Mouse (Mus musculus): ENCODE results near the gene Timp2. TPM values are rescaled to one million over a fixed set of nuclear protein-coding genes. Genes with fewer than 3 reads are reported as not detected.

The Timp2 gene
- polyA plus RNA-seq, 1 experiment from 2014 or later: 95.2 TPM

DNA sequence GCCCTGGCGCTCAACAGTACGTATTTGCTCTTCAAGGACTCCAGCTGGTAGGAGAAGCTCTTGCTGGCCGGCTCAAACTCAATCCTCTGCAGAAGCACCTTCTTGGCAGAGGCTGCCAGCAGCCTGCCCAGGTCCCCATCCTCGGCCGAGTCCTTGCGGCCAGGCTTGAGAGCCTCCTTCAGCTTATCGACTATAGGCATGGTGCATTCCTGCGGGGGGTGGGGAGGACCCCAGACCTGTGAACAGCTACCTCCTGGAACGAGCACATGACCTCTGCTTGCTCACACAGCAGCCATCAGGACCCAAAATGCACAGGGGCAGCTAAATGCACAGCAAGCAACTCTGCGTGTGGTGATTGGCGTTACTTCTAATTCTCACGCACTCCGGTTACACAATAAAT, 69.7 kb downstream of the Timp2 start:
- no peak for ATAC-seq
- Histone ChIP-seq H3K27me3 (replicated peaks; ENCODE audit: control insufficient read depth, insufficient read depth, low read length) (no peaks in the 10 kb centered on the region), H3K4me1 (ENCODE audit: control insufficient read depth, insufficient read depth, low read depth, low read length) (peaks cover 13% of the 10 kb centered on the region), H3K4me2 (ENCODE audit: low read length) (no peak overlapping the region), H3K4me3 (ENCODE audit: low read length) (no peak overlapping the region), H3K36me3 (ENCODE audit: control insufficient read depth, insufficient read depth, low read length) (peaks cover 40% of the 10 kb centered on the region), H3K9me3 (ENCODE audit: control insufficient read depth, low read length) (no peaks in the 10 kb centered on the region), H3K27ac (ENCODE audit: low read depth, low read length) (no peak overlapping the region), H3K9ac (ENCODE audit: low read depth, low read length) (no peak overlapping the region)
- WGBS: 94% methylated on average over 13 of the region's 13 CpGs

GRCm38 (mm10) chr11:118280218-118280617, 75.3 kb downstream of the Timp2 start:
- no peak overlapping the region for H3K9ac ChIP-seq (ENCODE audit: low read depth, low read length)
- H3K27ac ChIP-seq (ENCODE audit: low read depth, low read length): no peak overlapping the region
- no peaks in the 10 kb centered on the region for H3K9me3 ChIP-seq (ENCODE audit: control insufficient read depth, low read length)
- no peak overlapping the region for H3K4me2 ChIP-seq (ENCODE audit: low read length)
- no peaks in the 10 kb centered on the region for H3K4me1 ChIP-seq (ENCODE audit: control insufficient read depth, insufficient read depth, low read depth, low read length)
- no peak overlapping the region for H3K4me3 ChIP-seq (ENCODE audit: low read length)
- WGBS: 98% methylated on average over 3 of the region's 3 CpGs
- ATAC-seq: no peak
- peaks cover 64% of the 10 kb centered on the region for H3K36me3 ChIP-seq (ENCODE audit: control insufficient read depth, insufficient read depth, low read length)
- H3K27me3 ChIP-seq (replicated peaks; ENCODE audit: control insufficient read depth, insufficient read depth, low read length): no peaks in the 10 kb centered on the region

DNA sequence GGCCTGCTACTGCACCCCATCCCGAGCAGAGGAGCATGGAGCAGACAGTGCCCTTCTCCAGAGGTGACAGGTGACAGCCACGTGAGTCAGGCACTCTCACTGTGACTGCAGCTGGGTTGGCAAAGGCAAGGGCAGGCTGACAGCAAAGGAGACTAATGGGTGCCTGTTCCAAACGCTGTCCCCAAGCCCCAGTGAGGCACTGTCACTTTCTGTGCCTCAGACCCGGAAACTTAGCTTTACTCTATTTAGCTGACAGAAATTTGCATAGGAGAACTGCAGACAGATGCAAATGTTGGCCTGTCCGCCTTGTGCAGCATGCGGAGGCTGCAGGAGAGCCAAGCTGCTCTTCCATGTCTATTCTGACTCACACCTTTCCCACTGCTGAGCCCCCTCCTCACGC, 79.2 kb downstream of the Timp2 start:
- 86% methylated on average over 7 of the region's 7 CpGs for WGBS

GRCm38 (mm10) chr11:118275092-118275491, 80.4 kb downstream of the Timp2 start:
- no peaks in the 10 kb centered on the region for H3K4me1 ChIP-seq (ENCODE audit: control insufficient read depth, insufficient read depth, low read depth, low read length)
- no peak overlapping the region for H3K4me2 ChIP-seq (ENCODE audit: low read length)
- H3K4me3 ChIP-seq (ENCODE audit: low read length): no peak overlapping the region
- H3K27ac ChIP-seq (ENCODE audit: low read depth, low read length): no peak overlapping the region
- H3K9ac ChIP-seq (ENCODE audit: low read depth, low read length): no peak overlapping the region
- H3K27me3 ChIP-seq (replicated peaks; ENCODE audit: control insufficient read depth, insufficient read depth, low read length): no peaks in the 10 kb centered on the region
- no peaks in the 10 kb centered on the region for H3K9me3 ChIP-seq (ENCODE audit: control insufficient read depth, low read length)
- no peak for ATAC-seq
- H3K36me3 ChIP-seq (ENCODE audit: control insufficient read depth, insufficient read depth, low read length): peaks cover 77% of the 10 kb centered on the region
- WGBS: 96% methylated on average over 9 of the region's 9 CpGs

More for the DNA sequence above, 79.2 kb downstream of the Timp2 start:
- H3K36me3 ChIP-seq (ENCODE audit: control insufficient read depth, insufficient read depth, low read length): peaks cover 77% of the 10 kb centered on the region
- H3K27me3 ChIP-seq (replicated peaks; ENCODE audit: control insufficient read depth, insufficient read depth, low read length): no peaks in the 10 kb centered on the region
- no peaks in the 10 kb centered on the region for H3K4me1 ChIP-seq (ENCODE audit: control insufficient read depth, insufficient read depth, low read depth, low read length)
- H3K27ac ChIP-seq (ENCODE audit: low read depth, low read length): no peak overlapping the region
- no peak overlapping the region for H3K4me2 ChIP-seq (ENCODE audit: low read length)
- no peak overlapping the region for H3K9ac ChIP-seq (ENCODE audit: low read depth, low read length)
- no peaks in the 10 kb centered on the region for H3K9me3 ChIP-seq (ENCODE audit: control insufficient read depth, low read length)
- H3K4me3 ChIP-seq (ENCODE audit: low read length): no peak overlapping the region
- no peak for ATAC-seq

DNA sequence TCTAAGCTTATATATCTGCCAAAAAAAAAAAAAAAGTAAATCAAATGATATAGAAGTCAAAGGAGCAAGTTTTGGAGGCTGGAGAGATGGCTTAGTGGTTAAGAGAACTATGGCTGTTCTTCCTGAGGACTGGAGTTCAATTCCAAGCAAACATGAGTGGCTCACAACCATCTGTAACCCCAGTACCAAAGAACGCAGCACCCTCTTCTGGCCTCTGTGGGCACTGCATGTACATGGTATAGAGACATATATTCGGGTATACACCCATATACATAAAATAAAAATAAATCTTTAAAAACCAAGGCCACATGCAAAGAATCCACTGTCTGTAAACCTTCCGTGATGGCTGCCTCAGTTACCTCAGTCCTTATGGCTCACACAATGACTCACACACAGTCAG, 85.7 kb downstream of the Timp2 start:
- no peak overlapping the region for H3K9ac ChIP-seq (ENCODE audit: low read depth, low read length)
- no peak overlapping the region for H3K27ac ChIP-seq (ENCODE audit: low read depth, low read length)
- no peak for ATAC-seq
- no peaks in the 10 kb centered on the region for H3K4me1 ChIP-seq (ENCODE audit: control insufficient read depth, insufficient read depth, low read depth, low read length)
- no peaks in the 10 kb centered on the region for H3K9me3 ChIP-seq (ENCODE audit: control insufficient read depth, low read length)
- peaks cover 79% of the 10 kb centered on the region for H3K36me3 ChIP-seq (ENCODE audit: control insufficient read depth, insufficient read depth, low read length)
- no peaks in the 10 kb centered on the region for H3K27me3 ChIP-seq (replicated peaks; ENCODE audit: control insufficient read depth, insufficient read depth, low read length)
- 95% methylated on average over 3 of the region's 3 CpGs for WGBS
- no peak overlapping the region for H3K4me2 ChIP-seq (ENCODE audit: low read length)
- H3K4me3 ChIP-seq (ENCODE audit: low read length): no peak overlapping the region

GRCm38 (mm10) chr11:118266666-118267046, 88.9 kb downstream of the Timp2 start:
- Histone ChIP-seq H3K9me3 (ENCODE audit: control insufficient read depth, low read length) (no peaks in the 10 kb centered on the region), H3K9ac (ENCODE audit: low read depth, low read length) (no peak overlapping the region), H3K4me3 (ENCODE audit: low read length) (no peak overlapping the region), H3K27ac (ENCODE audit: low read depth, low read length) (no peak overlapping the region), H3K27me3 (replicated peaks; ENCODE audit: control insufficient read depth, insufficient read depth, low read length) (no peaks in the 10 kb centered on the region), H3K4me2 (ENCODE audit: low read length) (no peak overlapping the region), H3K4me1 (ENCODE audit: control insufficient read depth, insufficient read depth, low read depth, low read length) (no peaks in the 10 kb centered on the region), H3K36me3 (ENCODE audit: control insufficient read depth, insufficient read depth, low read length) (peaks cover 71% of the 10 kb centered on the region)
- WGBS: 89% methylated on average over 7 of the region's 7 CpGs
- ATAC-seq: no peak

DNA sequence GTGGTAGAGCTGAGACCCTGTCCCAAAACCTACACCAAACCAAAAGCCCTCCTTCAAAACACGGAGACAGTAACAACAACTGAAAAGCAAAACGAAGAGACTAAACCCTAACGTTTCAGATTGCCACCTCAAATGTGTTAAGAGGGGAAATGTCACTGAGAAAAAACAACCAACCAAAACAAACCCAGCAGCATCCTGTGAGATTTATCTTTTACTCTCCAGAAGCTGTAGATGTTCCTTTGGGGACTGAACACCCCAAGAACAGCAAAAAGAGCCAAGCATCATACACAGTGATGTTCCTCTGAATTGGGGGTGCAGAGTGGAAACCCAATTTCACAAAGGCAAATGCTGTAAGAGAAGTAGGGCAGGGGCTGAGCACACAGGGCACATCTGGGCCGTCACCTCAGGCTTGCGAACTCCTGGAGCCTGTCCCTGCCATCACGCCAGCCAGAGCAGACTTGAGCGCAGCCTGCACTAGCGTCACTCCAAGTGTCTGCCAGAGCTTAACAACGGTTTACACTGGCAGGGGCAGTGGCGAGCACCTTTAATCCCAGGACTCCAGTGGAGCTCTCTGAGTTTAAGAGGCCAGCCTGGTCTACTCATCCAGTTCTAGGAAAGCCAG, 89.4 kb downstream of the Timp2 start:
- no peak overlapping the region for H3K4me2 ChIP-seq (ENCODE audit: low read length)
- WGBS: 93% methylated on average over 10 of the region's 10 CpGs
- ATAC-seq: no peak
- no peaks in the 10 kb centered on the region for H3K4me1 ChIP-seq (ENCODE audit: control insufficient read depth, insufficient read depth, low read depth, low read length)
- no peaks in the 10 kb centered on the region for H3K27me3 ChIP-seq (replicated peaks; ENCODE audit: control insufficient read depth, insufficient read depth, low read length)
- H3K4me3 ChIP-seq (ENCODE audit: low read length): no peak overlapping the region
- peaks cover 71% of the 10 kb centered on the region for H3K36me3 ChIP-seq (ENCODE audit: control insufficient read depth, insufficient read depth, low read length)
- no peak overlapping the region for H3K9ac ChIP-seq (ENCODE audit: low read depth, low read length)
- no peaks in the 10 kb centered on the region for H3K9me3 ChIP-seq (ENCODE audit: control insufficient read depth, low read length)
- no peak overlapping the region for H3K27ac ChIP-seq (ENCODE audit: low read depth, low read length)

- WGBS: 93% methylated on average over 11 of the region's 11 CpGs
- Histone ChIP-seq H3K4me3 (ENCODE audit: low read length) (no peak overlapping the region), H3K4me2 (ENCODE audit: low read length) (no peak overlapping the region), H3K9me3 (ENCODE audit: control insufficient read depth, low read length) (no peaks in the 10 kb centered on the region), H3K27ac (ENCODE audit: low read depth, low read length) (no peak overlapping the region), H3K9ac (ENCODE audit: low read depth, low read length) (no peak overlapping the region), H3K36me3 (ENCODE audit: control insufficient read depth, insufficient read depth, low read length) (peaks cover 76% of the 10 kb centered on the region), H3K4me1 (ENCODE audit: control insufficient read depth, insufficient read depth, low read depth, low read length) (no peaks in the 10 kb centered on the region), H3K27me3 (replicated peaks; ENCODE audit: control insufficient read depth, insufficient read depth, low read length) (no peaks in the 10 kb centered on the region)
- no peak for ATAC-seq
Measured at GRCm38 (mm10) chr11:118265621-118266020, 89.9 kb downstream of the Timp2 start.

- H3K27me3 ChIP-seq (replicated peaks; ENCODE audit: control insufficient read depth, insufficient read depth, low read length): no peaks in the 10 kb centered on the region
- no peak overlapping the region for H3K9ac ChIP-seq (ENCODE audit: low read depth, low read length)
- 87% methylated on average over 5 of the region's 5 CpGs for WGBS
- H3K36me3 ChIP-seq (ENCODE audit: control insufficient read depth, insufficient read depth, low read length): peaks cover 81% of the 10 kb centered on the region
- no peak overlapping the region for H3K4me3 ChIP-seq (ENCODE audit: low read length)
- no peaks in the 10 kb centered on the region for H3K4me1 ChIP-seq (ENCODE audit: control insufficient read depth, insufficient read depth, low read depth, low read length)
- no peak for ATAC-seq
- no peak overlapping the region for H3K4me2 ChIP-seq (ENCODE audit: low read length)
- no peak overlapping the region for H3K27ac ChIP-seq (ENCODE audit: low read depth, low read length)
- H3K9me3 ChIP-seq (ENCODE audit: control insufficient read depth, low read length): no peaks in the 10 kb centered on the region
Measured at GRCm38 (mm10) chr11:118263146-118263545, 92.4 kb downstream of the Timp2 start.

DNA sequence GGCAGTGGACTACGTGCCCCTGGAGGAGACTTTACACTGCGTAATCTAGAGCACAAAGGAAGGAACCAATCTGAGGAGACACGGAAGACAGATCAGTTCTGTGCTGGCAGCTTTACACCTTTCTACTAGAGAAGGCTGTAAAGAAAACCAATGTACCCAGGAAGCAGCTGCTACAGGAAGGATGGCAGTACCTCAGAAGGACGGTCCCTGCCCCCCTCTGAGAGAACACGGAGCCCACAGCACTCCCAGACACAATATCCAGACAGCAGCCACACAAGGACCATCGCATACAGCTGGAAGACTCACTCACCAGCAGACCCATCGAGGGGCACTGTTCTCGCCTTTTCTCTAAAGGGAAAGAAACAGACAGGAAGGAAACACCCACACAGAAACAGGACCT, 95.5 kb downstream of the Timp2 start:
- 86% methylated on average over 8 of the region's 8 CpGs for WGBS
- Histone ChIP-seq H3K9me3 (ENCODE audit: control insufficient read depth, low read length) (no peaks in the 10 kb centered on the region), H3K4me3 (ENCODE audit: low read length) (no peak overlapping the region), H3K36me3 (ENCODE audit: control insufficient read depth, insufficient read depth, low read length) (peaks cover 66% of the 10 kb centered on the region), H3K9ac (ENCODE audit: low read depth, low read length) (no peak overlapping the region), H3K27ac (ENCODE audit: low read depth, low read length) (no peak overlapping the region), H3K4me2 (ENCODE audit: low read length) (no peak overlapping the region), H3K4me1 (ENCODE audit: control insufficient read depth, insufficient read depth, low read depth, low read length) (no peaks in the 10 kb centered on the region), H3K27me3 (replicated peaks; ENCODE audit: control insufficient read depth, insufficient read depth, low read length) (no peaks in the 10 kb centered on the region)
- ATAC-seq: no peak

All from hindbrain, embryonic 16.5 days (tissue).